Mouse (Mus musculus) heart, embryonic 10.5 days (tissue): ENCODE measurements around the gene Rad17. TPM values are rescaled to one million over a fixed set of nuclear protein-coding genes. Genes with fewer than 3 reads are reported as not detected.
A peak's percentile ranks its signal among the peaks of the same experiment; 100 is the strongest.

Experiments used
- DNase-seq: peaks from one replicate; pipeline ENCODE4 v3.0.0-alpha.2; 2017; ENCODE audit warnings: low spot score
- H3K27ac ChIP-seq: fragments of 300-500 bp; sonication (generic); 2 replicates; pipeline ENCODE4 v1.5.1; 2016; ENCODE audit warnings: mild to moderate bottlenecking
- H3K27me3 ChIP-seq: fragments of 300-500 bp; sonication (generic); 2 replicates; pipeline ENCODE4 v1.6.1; 2016; ENCODE audit warnings: mild to moderate bottlenecking; ENCODE audit not compliant: poor library complexity, insufficient read depth, severe bottlenecking
- H3K36me3 ChIP-seq: fragments of 300-500 bp; sonication (generic); 2 replicates; pipeline ENCODE4 v1.6.1; 2016; ENCODE audit warnings: mild to moderate bottlenecking, moderate library complexity
- H3K4me1 ChIP-seq: fragments of 300-500 bp; sonication (generic); 2 replicates; pipeline ENCODE4 v1.6.1; 2016; ENCODE audit warnings: mild to moderate bottlenecking
- H3K4me3 ChIP-seq: fragments of 300-500 bp; sonication (generic); 2 replicates; pipeline ENCODE4 v1.5.1; 2016; ENCODE audit warnings: mild to moderate bottlenecking, moderate library complexity
- H3K9me3 ChIP-seq: fragments of 300-500 bp; sonication (generic); 2 replicates; pipeline ENCODE4 v1.6.1; 2016; ENCODE audit warnings: mild to moderate bottlenecking, moderate library complexity
- WGBS: fragments of 180-500 bp; shearing (Covaris S2); methylation state at CpG from one replicate; pipeline ENCODE4 v1.1.7; 2016; 5-methylcytosine and 5-hydroxymethylcytosine counted together
- polyA plus RNA-seq: library from polyadenylated mRNA; unstranded; fragments of >200 nt; fragmentation: Nextera tagmentation; extraction: Ambion mirVana; gene quantifications from 2 replicates; pipeline ENCODE4 v1.2.1, GENCODE M21; 2016

Rad17 gene
- polyA plus RNA-seq, 1 experiment from 2014 or later: 25.6 TPM

DNA sequence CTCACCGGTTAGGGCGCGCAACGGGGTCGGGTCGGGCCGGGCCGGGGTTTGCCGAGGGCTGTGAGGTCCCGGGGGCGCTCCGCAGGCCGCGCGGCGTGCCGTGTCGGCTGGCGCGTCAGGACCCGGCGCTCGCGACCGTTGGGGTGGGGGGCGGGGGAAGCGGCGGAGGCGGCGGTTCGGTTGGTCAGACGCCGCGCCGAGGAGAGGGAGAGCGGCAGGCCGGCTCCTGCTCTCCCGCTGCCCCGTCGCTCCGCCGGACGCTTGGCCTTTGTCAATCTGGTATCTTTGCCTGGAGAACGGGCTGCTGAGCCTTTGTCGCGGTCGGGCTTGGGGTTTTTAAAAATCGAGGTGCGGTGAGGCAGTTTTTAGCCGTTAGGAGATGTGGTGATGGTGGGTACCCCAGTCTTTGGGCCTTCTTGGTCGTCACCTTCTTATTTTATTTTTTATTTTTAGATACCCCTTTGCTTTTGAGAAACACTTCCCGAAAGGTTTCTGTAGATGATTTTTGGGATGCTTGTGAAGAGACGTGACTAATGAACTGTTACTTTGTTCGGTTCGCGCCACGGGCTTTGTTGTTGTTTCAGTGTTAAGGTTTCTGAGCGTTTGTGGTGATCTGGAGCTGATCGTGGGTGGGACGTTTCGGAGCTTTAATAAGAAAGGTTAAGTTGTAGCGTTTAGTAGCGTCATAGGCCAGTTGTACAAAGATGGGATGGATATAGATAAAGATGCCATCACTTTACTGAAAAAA, 762 bp upstream of the Rad17 start, which contains the start of gene Taf9:
Gene Taf9 (plus strand): TSS at position 141 of the 748 bp plus-strand sequence.
- WGBS: under 1% methylated on average over 58 of the region's 63 CpGs

DNA sequence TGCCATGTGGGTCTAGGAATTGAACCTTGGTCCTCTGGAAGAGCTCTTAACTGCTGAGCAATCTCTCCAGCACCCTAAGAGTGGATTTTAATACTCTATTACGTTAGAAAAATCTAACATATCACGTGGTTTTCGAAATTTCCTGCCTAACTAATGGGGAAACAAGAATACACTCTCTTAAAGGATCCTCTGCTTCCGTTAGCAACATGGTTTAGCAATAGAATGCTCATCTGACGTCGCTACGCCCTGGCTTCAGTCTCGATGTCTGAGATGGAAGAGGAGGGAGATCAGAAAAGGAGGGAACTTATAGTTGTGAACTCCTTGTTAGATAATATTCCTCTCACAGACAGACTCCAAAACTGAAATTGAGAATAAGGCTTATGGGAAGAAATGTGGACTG, 2.6 kb downstream of the Rad17 start:
- peaks cover 7% of the 10 kb centered on the region for H3K4me1 ChIP-seq
- H3K9me3 ChIP-seq: no peaks in the 10 kb centered on the region
- H3K4me3 ChIP-seq: no peak overlapping the region
- 92% methylated on average over 8 of the region's 8 CpGs for WGBS
- H3K27ac ChIP-seq: no peak overlapping the region
- peaks cover 34% of the 10 kb centered on the region for H3K36me3 ChIP-seq
- no peak for DNase-seq
- no peaks in the 10 kb centered on the region for H3K27me3 ChIP-seq

More for the DNA sequence above, 762 bp upstream of the Rad17 start, which contains the start of gene Taf9:
- Histone ChIP-seq H3K27me3 (no peaks in the 10 kb centered on the region), H3K9me3 (no peaks in the 10 kb centered on the region), H3K27ac (peak within 1 kb of the TSS; percentile 99), H3K36me3 (peaks cover 20% of the 10 kb centered on the region; the same call in 1 of the 2 replicates), H3K4me1 (peaks cover 7% of the 10 kb centered on the region), H3K4me3 (peak within 1 kb of the TSS; percentile 86)
- DNase-seq: no peak

DNA sequence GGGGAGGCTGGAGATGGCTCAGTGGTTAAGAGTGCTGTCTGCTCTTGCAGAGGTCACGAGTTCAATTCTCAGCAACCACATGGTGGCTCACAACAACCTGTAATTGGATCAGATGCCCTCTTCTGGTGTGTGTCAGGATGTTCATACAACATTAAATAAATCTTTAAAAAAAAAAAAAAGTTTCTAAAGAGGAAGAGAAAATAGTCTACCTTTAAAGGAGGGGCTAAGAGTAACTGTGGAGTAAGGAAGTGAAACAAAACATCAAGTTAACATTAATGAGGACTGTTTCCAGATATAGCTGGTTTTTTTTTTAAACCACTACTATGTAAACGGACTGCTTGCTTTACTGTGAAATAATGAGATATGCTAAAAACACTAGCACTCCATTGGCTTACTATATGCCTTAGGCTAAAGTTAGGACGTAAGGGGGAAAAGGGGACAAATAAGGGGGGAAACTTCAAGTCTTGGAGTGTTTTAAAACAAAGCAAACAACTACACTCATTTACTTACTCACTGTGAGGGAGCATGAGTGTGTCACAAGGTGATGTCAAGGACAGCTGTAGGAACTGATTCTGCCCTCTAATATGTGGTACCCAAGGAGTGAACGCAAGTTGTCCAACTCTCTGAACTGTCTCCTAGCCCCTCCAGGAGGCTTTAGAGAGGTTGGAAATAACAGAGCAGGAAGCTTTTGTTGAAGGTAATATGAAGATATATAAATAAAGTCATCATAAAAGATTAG, 8.2 kb downstream of the Rad17 start:
- Histone ChIP-seq H3K4me1 (no peaks in the 10 kb centered on the region), H3K4me3 (no peak overlapping the region), H3K9me3 (no peaks in the 10 kb centered on the region), H3K36me3 (peaks cover 77% of the 10 kb centered on the region), H3K27me3 (no peaks in the 10 kb centered on the region), H3K27ac (no peak overlapping the region)
- WGBS: 92% methylated on average over 4 of the region's 4 CpGs
- DNase-seq: no peak

DNA sequence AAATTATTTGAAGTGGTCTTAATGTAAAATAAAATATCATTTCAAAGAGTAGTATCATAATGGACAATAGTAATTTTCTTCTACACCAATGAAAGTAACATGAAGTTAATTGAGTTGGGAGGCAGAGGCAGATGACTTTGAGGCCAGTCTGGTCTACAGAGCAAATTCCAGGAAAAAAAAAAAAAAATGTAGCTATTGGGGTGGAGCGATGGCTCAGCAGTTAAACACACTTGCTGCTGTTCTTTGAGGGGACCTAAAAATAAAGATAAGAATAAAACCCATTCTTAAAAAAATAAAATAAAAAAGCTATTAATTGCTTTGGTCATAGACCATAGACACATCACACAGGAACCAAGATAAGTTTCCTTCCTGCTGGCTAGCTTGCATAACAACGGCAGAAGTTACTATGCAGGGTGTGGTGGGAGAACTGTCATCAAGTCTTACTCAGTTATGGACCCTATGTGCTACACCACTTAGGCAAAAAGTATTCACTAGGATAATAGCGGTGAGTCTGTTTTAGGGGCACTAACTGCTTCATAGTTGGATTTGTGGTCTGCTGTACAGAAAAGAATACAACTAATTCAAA, 16.7 kb downstream of the Rad17 start:
- no peak for DNase-seq
- H3K4me3 ChIP-seq: no peak overlapping the region
- no peaks in the 10 kb centered on the region for H3K4me1 ChIP-seq
- no peak overlapping the region for H3K27ac ChIP-seq
- no peaks in the 10 kb centered on the region for H3K27me3 ChIP-seq
- no peaks in the 10 kb centered on the region for H3K9me3 ChIP-seq
- 79% methylated on average over 3 of the region's 3 CpGs for WGBS
- H3K36me3 ChIP-seq: peaks cover 72% of the 10 kb centered on the region

DNA sequence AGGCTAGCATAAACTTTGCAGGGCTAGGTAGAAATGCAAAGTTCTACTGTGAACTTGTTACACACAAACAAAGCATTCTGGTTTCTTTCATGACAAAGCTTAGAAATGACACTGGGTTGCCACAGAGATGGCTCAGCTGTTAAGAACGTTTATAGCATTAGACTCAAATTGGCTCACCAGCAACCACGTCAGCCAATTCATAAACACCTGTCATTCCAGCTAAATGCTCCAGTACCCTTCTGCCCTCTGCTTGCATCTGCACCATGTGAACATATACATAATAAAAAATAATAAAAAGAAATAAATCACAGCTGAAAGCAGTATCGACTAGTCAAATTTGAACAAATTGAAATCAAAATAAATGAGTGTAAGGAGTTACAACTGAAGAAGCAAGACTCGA, 28.6 kb downstream of the Rad17 start:
- WGBS: 90% methylated on average over 4 of the region's 4 CpGs
- Histone ChIP-seq H3K27me3 (peaks cover 7% of the 10 kb centered on the region), H3K4me3 (no peak overlapping the region), H3K36me3 (peaks cover 80% of the 10 kb centered on the region), H3K27ac (no peak overlapping the region), H3K4me1 (no peaks in the 10 kb centered on the region), H3K9me3 (no peaks in the 10 kb centered on the region)
- no peak for DNase-seq

DNA sequence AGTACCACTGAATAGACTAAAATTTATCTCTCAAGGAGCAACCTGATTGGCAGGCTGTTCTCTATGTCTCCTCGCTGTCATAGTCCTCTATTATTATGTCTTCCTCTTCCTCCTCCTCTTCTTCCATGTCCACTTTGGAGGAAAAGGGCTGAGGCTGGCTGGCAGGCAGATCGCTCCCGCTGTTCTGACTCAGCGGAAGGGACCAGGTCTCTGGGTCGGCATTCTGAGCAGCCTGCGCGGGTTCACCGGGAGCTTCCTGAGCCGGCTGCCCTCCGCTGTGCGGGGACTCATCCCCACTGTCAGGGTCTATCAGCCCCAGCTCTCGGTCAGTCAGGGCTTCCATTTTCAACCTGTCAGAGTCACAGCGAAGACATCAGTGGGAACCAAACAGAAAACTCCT, 33.3 kb downstream of the Rad17 start:
- Histone ChIP-seq H3K9me3 (no peaks in the 10 kb centered on the region), H3K27me3 (peaks cover 18% of the 10 kb centered on the region), H3K4me3 (no peak overlapping the region), H3K4me1 (peaks cover 5% of the 10 kb centered on the region; the same call in 1 of the 2 replicates), H3K27ac (no peak overlapping the region), H3K36me3 (peaks cover 44% of the 10 kb centered on the region)
- WGBS: 81% methylated on average over 13 of the region's 13 CpGs
- DNase-seq: peak; percentile 72

DNA sequence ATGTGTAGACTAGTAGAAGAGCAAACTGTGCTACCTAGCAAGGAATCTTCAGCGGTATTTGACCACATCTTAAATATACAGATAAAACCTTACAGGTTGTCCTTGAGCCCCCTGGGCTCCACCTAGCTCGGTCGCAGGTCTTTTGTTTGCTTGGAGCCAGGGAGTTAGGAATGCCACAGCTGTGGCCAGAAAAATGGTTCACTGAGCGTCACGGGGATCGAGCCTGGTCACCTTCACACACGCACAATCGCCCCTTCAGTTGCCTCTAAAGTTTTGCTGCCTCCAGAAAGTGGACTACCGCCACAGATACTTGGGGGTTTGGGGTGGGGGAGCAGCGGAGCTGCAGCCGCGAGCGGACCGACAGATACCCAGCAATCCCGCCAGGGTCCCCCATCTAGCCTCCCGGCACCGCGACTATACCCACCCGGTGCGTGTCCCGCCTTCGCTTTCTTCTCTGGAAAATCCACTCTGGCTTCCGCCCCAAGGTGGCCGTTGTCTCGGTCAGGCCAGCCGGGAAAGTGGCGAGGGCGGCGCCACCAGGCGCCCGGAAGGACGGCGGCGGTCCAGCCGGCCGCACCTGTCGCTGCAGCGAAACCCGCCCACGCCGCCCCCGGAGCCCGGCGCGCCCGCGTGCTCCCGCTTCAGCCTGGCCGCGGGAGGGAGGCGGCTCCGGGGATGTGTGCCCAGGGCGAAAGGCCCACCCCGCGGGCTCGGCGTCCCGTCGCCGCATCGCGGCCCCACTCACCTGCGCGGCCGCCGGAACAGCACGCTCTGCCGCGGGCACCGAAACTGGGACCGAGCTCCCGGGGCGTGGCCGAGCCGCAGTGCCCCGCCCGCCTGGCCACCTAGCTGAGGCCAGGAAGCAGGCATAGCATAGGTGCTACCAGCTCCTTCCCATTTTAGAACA, 34.4 kb downstream of the Rad17 start, which contains the start of gene Marveld2:
Gene Marveld2 (minus strand): TSS at position 791 of the 907 bp plus-strand sequence.
- 2% methylated on average over 77 of the region's 77 CpGs for WGBS
- Histone ChIP-seq H3K9me3 (no peaks in the 10 kb centered on the region), H3K36me3 (peaks cover 37% of the 10 kb centered on the region), H3K27ac (peak within 1 kb of the TSS; percentile 83), H3K27me3 (peaks cover 18% of the 10 kb centered on the region), H3K4me3 (peak within 1 kb of the TSS; percentile 85), H3K4me1 (peaks cover 5% of the 10 kb centered on the region; the same call in 1 of the 2 replicates)
- peak; percentile 75 for DNase-seq

- DNase-seq: no peak
- Histone ChIP-seq H3K9me3 (no peaks in the 10 kb centered on the region), H3K27me3 (peaks cover 18% of the 10 kb centered on the region), H3K27ac (no peak overlapping the region), H3K4me3 (no peak overlapping the region), H3K4me1 (peaks cover 5% of the 10 kb centered on the region; the same call in 1 of the 2 replicates), H3K36me3 (peaks cover 10% of the 10 kb centered on the region)
- WGBS: 51% methylated on average over 2 of the region's 2 CpGs
Measured at GRCm38 (mm10) chr13:100612903-100613302, 37.9 kb downstream of the Rad17 start.

- H3K4me3 ChIP-seq: no peak overlapping the region
- peaks cover 5% of the 10 kb centered on the region; the same call in 1 of the 2 replicates for H3K4me1 ChIP-seq
- peaks cover 7% of the 10 kb centered on the region for H3K36me3 ChIP-seq
- H3K9me3 ChIP-seq: 0 out of 2 replicates have a peak, but pooled peaks cover 2% of the 10 kb centered on the region
- no peak overlapping the region for H3K27ac ChIP-seq
- 90% methylated on average over 10 of the region's 10 CpGs for WGBS
- peak; percentile 58 for DNase-seq
- H3K27me3 ChIP-seq: peaks cover 11% of the 10 kb centered on the region
Measured at GRCm38 (mm10) chr13:100612251-100612650, 38.6 kb downstream of the Rad17 start.

DNA sequence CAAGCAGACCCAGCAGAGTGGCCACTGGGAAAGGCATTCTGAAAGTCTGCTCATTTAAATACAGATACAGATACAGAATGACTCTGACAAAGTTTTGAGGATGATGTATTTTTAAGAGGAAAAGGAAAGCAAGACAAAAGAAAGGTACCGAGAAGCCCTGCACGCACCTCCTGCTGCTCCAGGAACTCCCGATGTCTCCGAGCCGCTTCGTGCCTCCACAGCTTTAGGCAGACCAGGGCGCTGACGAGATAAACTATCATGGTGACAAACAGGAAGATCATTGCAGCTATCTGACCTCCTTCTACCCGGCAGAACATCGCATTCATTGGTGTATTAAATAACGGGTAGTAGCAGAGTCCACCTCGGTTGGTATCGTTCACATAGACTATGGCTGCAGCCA, 39.6 kb downstream of the Rad17 start:
- no peak overlapping the region for H3K27ac ChIP-seq

GRCm38 (mm10) chr13:100607756-100608155, 43.1 kb downstream of the Rad17 start:
- no peaks in the 10 kb centered on the region for H3K27me3 ChIP-seq
- WGBS: 84% methylated on average over 8 of the region's 8 CpGs
- no peaks in the 10 kb centered on the region for H3K4me1 ChIP-seq
- no peak overlapping the region for H3K27ac ChIP-seq
- 0 out of 2 replicates have a peak, but pooled peaks cover 2% of the 10 kb centered on the region for H3K9me3 ChIP-seq
- H3K4me3 ChIP-seq: no peak overlapping the region
- peaks cover 7% of the 10 kb centered on the region for H3K36me3 ChIP-seq
- DNase-seq: peak; percentile 67

More for the DNA sequence above, 39.6 kb downstream of the Rad17 start:
- Histone ChIP-seq H3K4me1 (no peaks in the 10 kb centered on the region), H3K9me3 (0 out of 2 replicates have a peak, but pooled peaks cover 2% of the 10 kb centered on the region), H3K36me3 (peaks cover 7% of the 10 kb centered on the region), H3K27me3 (peaks cover 4% of the 10 kb centered on the region; the same call in 1 of the 2 replicates), H3K4me3 (no peak overlapping the region)
- WGBS: 76% methylated on average over 13 of the region's 13 CpGs
- DNase-seq: peak; percentile 53

GRCm38 (mm10) chr13:100605845-100606244, 45.0 kb downstream of the Rad17 start:
- Histone ChIP-seq H3K36me3 (0 out of 2 replicates have a peak, but pooled peaks cover 2% of the 10 kb centered on the region), H3K9me3 (0 out of 2 replicates have a peak, but pooled peaks cover 2% of the 10 kb centered on the region)

More at GRCm38 (mm10) chr13:100605845-100606244, 45.0 kb downstream of the Rad17 start:
- Histone ChIP-seq H3K27me3 (no peaks in the 10 kb centered on the region), H3K27ac (no peak overlapping the region), H3K4me1 (no peaks in the 10 kb centered on the region), H3K4me3 (no peak overlapping the region)
- WGBS: 58% methylated on average over 1 of the region's 1 CpGs
- no peak for DNase-seq
